Mouse (Mus musculus) spleen, adult 12 weeks (tissue): ENCODE measurements around the gene Dcaf11.

Source experiments
- DNase-seq: peaks from one replicate; pipeline ENCODE4 v3.0.0; 2022; ENCODE audit warnings: low spot score

Dcaf11 gene

GRCm38 (mm10) chr14:55617822-55618221 lies 58.0 kb downstream of the Dcaf11 start, which contains the start of gene Rec8:
Gene Rec8, plus strand, starts transcription at chr14:55618037.
- no peak for DNase-seq

- peak; percentile 37 for DNase-seq
These were observed 58.8 kb downstream of the Dcaf11 start for GRCm38 (mm10) chr14:55618486-55619195.
